Mouse (Mus musculus) G1E-ER4 (cell line): ENCODE data around the gene Slc6a18. TPM values are rescaled to one million over a fixed set of nuclear protein-coding genes. Genes with fewer than 3 reads are reported as not detected.

Experiments used
- GATA1 ChIP-seq: IDR thresholded peaks from one replicate; pipeline ENCODE4 v1.8.0; 2012; ENCODE audit warnings: low read length, inconsistent platforms
- polyA plus RNA-seq: library from polyadenylated mRNA; stranded (reverse); fragments of >175 nt; gene quantifications from 2 replicates; pipeline ENCODE4 v1.2.3, GENCODE M21; 2012

Slc6a18 gene
- polyA plus RNA-seq, 1 experiment, result not detected

GRCm38 (mm10) chr13:73646397-73647087, 31.3 kb downstream of the Slc6a18 start:
- TF ChIP-seq GATA1, result no peak

GRCm38 (mm10) chr13:73641296-73641695, 36.5 kb downstream of the Slc6a18 start:
- no peak for TF ChIP-seq GATA1

- TF ChIP-seq GATA1, result no peak
Measured at GRCm38 (mm10) chr13:73637826-73638225, 40.0 kb downstream of the Slc6a18 start.

GRCm38 (mm10) chr13:73631837-73632236, 46.0 kb downstream of the Slc6a18 start:
- no peak for TF ChIP-seq GATA1

GRCm38 (mm10) chr13:73628586-73629113, 49.2 kb downstream of the Slc6a18 start:
- TF ChIP-seq GATA1, result no peak

GRCm38 (mm10) chr13:73626745-73627549, 50.9 kb downstream of the Slc6a18 start, which contains the start of gene Tert:
TSS of gene Tert (plus strand) at chr13:73626911.
- TF ChIP-seq GATA1, result no peak

- TF ChIP-seq GATA1, result no peak
Measured at GRCm38 (mm10) chr13:73626410-73626744, 51.4 kb downstream of the Slc6a18 start.

- no peak for TF ChIP-seq GATA1
Measured at GRCm38 (mm10) chr13:73620637-73621036, 57.2 kb downstream of the Slc6a18 start.

- no peak for TF ChIP-seq GATA1
Measured at GRCm38 (mm10) chr13:73618406-73618805, 59.4 kb downstream of the Slc6a18 start.

Other genes starting within 250 kb of the Slc6a18 start
- not detected in 2 replicates for gene Lpcat1, start 210.8 kb downstream of the Slc6a18 start, polyA plus RNA-seq
- not detected in 2 replicates for gene Slc6a3, start 141.3 kb downstream of the Slc6a18 start, polyA plus RNA-seq
- gene Clptm1l, start 74.0 kb downstream of the Slc6a18 start, polyA plus RNA-seq, result 39.0 and 49.2 TPM in 2 replicates
- gene Tert, start 51.1 kb downstream of the Slc6a18 start, polyA plus RNA-seq, result not detected in 2 replicates
- not detected in 2 replicates for gene Slc6a19, start 26.8 kb upstream of the Slc6a18 start, polyA plus RNA-seq
- 0.02 and 0.04 TPM in 2 replicates for gene Slc12a7, start 55.1 kb upstream of the Slc6a18 start, polyA plus RNA-seq
- not detected in 2 replicates for gene Nkd2, start 169.6 kb upstream of the Slc6a18 start, polyA plus RNA-seq